Mouse (Mus musculus) cortical plate, adult 2 months (tissue): ENCODE data around the gene Gm42417. TPM values are rescaled to one million over a fixed set of nuclear protein-coding genes. Genes with fewer than 3 reads are reported as not detected.

ENCODE experiments used
- H3K27ac ChIP-seq: fragments of 200-500 bp; 2 replicates; pipeline ENCODE4 v1.5.1; 2012; ENCODE audit warnings: low read length, control low read depth, inconsistent platforms; ENCODE audit not compliant: insufficient read depth
- H3K4me1 ChIP-seq: fragments of 200-500 bp; 2 replicates; pipeline ENCODE4 v1.6.1; 2011; ENCODE audit warnings: low read length; ENCODE audit not compliant: control insufficient read depth, insufficient read depth
- H3K4me3 ChIP-seq: fragments of 200-500 bp; 2 replicates; pipeline ENCODE4 v1.5.1; 2011; ENCODE audit warnings: mild to moderate bottlenecking, low read length, control low read depth; ENCODE audit not compliant: insufficient read depth
- CTCF ChIP-seq: fragments of 200-500 bp; IDR thresholded peaks from 2 replicates; pipeline ENCODE4 v1.5.1; 2011; ENCODE audit warnings: mild to moderate bottlenecking, control low read depth, low read length; ENCODE audit not compliant: insufficient read depth; ENCODE audit errors: extremely low read depth
- POLR2A ChIP-seq: fragments of 200-500 bp; IDR thresholded peaks from 2 replicates; pipeline ENCODE4 v1.6.1; 2011; ENCODE audit warnings: mild to moderate bottlenecking, low read length, control low read depth; ENCODE audit not compliant: insufficient read depth; ENCODE audit errors: extremely low read depth
- polyA plus RNA-seq: library from polyadenylated mRNA; depleted of rRNA; stranded (reverse); fragments of >200 nt; gene quantifications from 2 replicates; pipeline ENCODE4 v1.2.3, GENCODE M21; 2012

Gene Gm42417
- polyA plus RNA-seq, 1 experiment = 0.04 TPM

DNA sequence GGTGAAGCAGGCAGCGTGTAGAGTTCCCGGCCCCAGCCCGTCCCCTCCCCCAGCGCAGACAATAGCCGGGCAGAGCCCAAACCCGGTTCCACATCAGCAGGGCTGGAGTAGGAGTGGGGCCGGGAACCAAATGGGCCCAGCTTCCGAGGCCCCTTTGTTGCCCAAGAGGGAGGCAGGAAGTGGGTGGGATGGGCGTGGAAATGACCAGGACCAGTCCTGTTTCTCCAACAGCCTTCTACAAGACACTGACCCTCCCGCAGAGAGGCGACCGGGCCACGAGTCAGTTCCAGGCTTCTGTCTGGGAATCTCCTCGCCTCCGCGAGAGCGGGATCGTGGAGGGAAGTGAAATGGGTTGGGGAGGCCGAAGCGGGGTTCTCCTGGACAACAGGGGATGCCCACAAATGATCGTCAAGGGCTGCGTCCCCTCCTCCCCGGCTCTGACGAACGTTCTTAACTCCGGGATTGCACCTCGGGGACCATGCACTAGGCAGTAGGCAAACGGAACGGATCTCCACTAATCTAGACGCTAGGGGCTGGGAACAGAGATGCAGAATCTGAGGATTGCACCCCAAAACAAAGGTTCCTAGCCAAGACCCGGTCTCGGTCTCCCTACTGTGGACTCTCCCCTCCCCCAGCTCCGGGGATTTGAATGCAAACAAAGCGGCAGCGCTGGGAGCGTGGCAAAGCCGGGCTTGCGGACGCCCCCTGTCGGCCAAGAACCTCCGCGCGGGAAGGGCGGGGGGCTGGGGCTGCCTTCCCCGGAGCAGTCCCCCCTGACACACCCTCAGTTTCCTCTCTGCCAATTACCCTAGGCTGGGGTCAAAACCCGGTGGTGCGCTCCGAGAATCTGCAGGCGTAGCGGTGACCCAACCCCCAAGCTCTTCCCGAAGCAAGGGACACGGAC, 17.6 kb upstream of the Gm42417 start:
- Histone ChIP-seq H3K27ac (peak overlapping the region; percentile 67), H3K4me1 (peaks cover 4% of the 10 kb centered on the region; the same call in 1 of the 2 replicates), H3K4me3 (peak overlapping the region; percentile 73)
- TF ChIP-seq POLR2A = peak; percentile 76
- peak; percentile 56 for TF ChIP-seq CTCF

DNA sequence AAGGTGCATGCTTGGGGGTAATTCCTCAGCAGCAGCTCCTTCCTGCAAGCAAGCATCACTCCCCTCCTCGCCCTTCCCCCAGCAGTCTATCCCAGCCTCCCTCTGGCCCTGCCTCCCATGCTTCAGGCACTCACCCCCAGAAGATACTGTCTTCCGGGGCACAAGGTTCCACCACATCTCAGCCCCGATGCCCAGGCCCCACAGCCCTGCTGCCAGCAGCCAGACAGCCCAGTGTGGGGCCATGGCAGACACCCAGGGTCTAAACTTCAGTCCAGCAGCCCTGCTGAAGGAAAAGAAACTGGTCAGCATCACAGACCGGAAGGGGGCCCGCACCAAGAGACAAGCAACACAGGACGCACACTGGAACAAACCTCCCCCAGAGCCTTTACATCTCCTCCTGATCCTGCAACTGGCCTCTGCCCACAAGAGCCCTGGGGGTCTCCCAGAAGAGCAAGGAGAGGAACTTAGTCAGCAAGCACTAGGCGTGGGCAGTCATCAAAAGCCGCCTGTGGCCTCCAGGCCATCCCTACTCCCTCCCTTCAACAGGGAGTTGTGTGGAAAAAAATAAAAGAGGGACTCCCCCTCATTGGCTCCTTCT, 16.7 kb upstream of the Gm42417 start:
- H3K4me3 ChIP-seq = peak overlapping the region; percentile 73
- TF ChIP-seq POLR2A (no peak), CTCF (no peak)
- H3K4me1 ChIP-seq = peaks cover 4% of the 10 kb centered on the region; the same call in 1 of the 2 replicates
- peak overlapping the region; percentile 67 for H3K27ac ChIP-seq

DNA sequence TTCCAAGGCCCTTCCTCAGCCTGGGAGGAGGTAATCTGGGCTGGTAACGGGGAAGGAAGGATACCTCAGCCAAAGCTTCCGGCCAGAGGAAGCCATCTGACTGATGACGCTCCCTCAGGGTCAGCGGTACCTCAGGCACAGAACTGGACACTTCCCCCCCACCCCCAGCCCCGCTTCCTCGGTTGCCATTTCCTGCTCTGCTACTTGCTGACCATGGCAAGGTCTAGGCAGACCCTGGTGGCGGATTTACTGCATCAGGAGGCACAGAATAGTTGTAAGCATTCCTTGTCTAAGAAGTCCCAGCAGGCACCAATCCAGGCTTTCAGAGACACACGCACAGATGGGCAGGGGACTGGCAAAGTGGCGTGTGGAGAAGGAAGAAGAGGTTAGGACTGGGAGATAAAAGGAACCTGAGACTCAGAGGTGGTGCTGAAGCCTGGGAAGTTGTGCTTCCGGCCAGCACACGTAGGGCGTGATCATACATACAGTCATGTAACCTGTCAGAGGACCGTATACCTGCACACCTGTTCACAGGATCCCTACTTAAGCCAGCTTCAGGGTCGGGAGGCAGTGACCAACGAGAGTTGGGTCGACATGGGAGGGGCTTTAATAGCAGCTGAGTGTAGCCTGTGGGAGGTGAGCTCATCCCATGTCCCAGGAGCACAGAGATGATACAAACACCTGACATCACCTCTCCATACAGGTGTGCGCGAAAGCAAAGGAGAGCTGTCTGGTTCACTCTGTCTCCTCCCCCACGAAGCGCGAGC, 15.6 kb upstream of the Gm42417 start:
- TF ChIP-seq CTCF (no peak), POLR2A (no peak)
- Histone ChIP-seq H3K4me1 (peaks cover 4% of the 10 kb centered on the region; the same call in 1 of the 2 replicates), H3K4me3 (no peak overlapping the region), H3K27ac (no peak overlapping the region)

DNA sequence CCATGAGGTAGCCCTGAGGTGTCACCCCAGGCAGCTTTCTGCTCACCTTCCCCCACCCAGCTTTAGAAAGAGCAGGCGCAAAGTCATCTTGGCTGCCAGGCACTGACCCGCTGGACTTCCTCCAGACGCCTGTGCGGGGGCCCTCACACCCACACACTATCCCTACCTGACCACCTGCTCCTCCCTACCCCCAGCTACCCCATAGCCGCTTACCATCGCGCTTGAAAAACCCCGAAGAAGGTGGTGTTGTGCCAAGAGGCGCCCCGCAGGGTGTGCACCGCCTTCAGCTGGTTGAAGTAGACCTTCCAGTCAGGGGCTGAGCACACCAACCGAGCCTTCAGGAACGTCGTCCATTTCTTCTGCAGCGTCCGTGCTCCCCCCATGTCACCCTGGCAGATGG, 13.3 kb upstream of the Gm42417 start:
- Histone ChIP-seq H3K4me1 (peaks cover 4% of the 10 kb centered on the region; the same call in 1 of the 2 replicates), H3K4me3 (no peak overlapping the region), H3K27ac (no peak overlapping the region)
- TF ChIP-seq POLR2A = no peak
- no peak for TF ChIP-seq CTCF

DNA sequence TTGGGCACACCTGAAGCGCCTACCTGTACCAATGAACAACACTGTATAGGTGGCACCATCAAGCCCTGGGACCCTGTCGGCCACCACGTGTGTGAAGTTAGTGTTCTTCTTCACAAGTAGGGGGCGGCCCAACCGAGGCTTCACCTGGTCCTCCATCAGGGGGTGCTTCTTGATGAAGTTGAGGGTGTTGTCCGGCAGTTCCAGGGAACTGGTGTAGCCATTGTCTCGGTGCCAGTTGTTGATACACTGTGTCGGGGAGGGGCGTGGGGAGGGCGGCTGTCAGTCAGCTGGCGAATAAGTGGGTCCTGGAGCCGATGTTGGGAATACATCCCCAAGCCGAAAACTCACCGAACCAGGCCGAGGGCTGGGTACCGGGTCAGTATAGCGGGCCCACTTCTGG, 12.7 kb upstream of the Gm42417 start:
- Histone ChIP-seq H3K4me1 (peaks cover 4% of the 10 kb centered on the region; the same call in 1 of the 2 replicates), H3K27ac (no peak overlapping the region), H3K4me3 (no peak overlapping the region)
- no peak for TF ChIP-seq CTCF
- TF ChIP-seq POLR2A = no peak

DNA sequence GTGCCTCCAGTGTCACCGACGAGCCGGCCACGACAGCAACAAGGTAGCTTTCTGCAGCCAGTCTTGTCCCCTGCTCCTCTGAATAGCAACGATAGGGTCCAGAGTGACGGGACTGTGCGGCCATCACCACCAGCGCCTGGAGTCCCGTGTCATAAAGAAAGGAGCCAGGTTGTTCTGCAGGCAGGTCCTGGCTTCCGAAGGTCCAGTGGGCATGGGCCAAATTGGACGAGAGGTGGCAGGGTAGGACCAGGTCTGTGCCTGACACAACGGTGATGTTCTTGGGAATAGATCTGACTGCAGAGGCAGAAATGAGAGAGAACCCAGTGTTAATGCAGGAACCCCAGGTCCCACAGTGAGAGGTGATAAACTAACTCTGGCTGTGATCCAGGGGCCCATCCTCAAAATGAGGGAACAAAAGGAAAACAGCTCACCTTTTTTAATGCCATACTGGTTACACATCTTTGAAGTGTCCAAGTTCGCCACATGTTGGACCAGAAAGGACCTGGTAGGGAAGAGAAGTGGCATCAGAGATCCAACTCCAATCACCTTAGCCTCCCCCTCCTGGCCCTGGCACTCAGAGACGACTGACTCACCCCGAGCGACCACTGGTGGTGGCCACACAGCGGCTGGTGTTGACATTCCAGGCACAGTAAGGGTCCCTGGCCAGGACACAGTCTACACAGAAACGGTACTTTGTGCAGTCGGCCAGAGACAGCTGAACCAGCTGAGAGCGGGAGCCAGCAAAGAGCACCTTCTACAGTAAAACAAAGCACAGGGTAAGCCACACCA, 11.0 kb upstream of the Gm42417 start:
- TF ChIP-seq CTCF = no peak
- no peak for TF ChIP-seq POLR2A
- H3K4me1 ChIP-seq = peaks cover 4% of the 10 kb centered on the region; the same call in 1 of the 2 replicates
- H3K4me3 ChIP-seq = no peak overlapping the region
- no peak overlapping the region for H3K27ac ChIP-seq

DNA sequence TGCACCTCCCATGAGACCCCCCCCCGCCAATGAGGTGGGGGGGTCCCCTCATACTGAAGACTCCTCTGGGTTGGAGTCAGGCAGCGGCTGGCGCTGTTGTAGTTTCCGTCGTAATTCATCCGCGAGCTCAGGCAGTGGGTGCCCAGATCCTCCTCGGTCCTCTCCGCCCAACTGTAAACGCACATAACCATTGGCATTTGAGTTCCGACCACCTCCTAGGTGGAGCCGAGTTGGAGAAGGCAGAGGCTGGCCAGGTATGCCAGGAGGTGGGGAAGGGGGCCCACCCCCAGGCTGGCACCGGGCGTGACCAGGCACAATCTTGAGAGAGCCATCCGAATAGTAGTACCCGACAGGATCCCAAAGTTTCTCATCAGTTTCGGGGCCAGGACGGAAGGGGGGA, 10.3 kb upstream of the Gm42417 start:
- H3K27ac ChIP-seq = no peak overlapping the region
- no peak for TF ChIP-seq POLR2A
- TF ChIP-seq CTCF = no peak
- no peak overlapping the region for H3K4me3 ChIP-seq
- H3K4me1 ChIP-seq = no peaks in the 10 kb centered on the region

DNA sequence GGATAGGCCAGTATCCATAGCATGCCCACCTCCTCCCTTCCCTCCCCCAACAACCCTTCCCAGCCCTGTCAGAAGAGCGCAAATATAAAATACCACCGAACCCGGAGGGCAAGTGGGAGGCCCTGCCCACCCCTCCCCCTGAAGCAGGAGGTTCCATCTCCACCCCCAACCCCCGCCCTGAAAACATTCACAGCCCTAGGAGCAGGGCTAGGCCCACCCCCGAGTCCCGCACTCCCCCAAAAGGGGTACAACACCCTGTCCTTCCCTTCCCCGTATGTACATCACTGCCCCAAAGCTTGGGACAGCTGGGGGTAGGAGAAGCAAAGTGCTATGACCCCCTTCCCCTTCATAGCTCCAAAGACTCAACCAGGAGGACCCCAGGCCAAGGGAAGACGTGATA, 9.5 kb upstream of the Gm42417 start:
- Histone ChIP-seq H3K27ac (no peak overlapping the region), H3K4me1 (no peaks in the 10 kb centered on the region), H3K4me3 (no peak overlapping the region)
- TF ChIP-seq POLR2A = no peak
- TF ChIP-seq CTCF = no peak

DNA sequence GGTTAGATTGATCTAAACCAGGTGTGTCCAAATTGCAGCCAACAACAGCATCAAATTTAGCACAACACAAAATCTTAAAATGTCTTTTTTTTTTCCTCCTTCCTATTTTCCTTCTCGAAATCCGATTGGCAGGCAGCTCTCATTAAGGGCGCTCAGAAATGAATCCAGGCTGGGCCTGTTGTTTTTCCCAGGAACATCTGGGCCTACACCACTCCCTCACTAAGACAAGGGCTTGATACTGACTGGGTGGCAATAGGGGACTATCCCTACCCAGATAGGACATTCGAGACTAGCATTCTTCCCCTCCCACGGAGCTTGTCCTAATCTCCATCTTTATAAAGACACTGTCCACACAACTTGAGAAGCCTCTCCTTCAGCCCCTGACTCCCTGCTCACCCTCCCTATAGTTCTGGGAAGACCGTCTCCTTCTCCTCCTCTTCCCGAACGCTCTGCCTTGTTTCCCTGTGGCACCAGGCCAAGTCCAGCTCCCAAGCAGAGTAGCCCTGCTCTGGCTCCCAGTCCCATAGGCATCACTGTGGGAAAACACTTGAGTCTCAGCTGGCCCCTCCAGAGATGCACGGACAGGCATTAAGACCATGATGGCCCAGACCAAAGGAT, 8.9 kb upstream of the Gm42417 start:
- no peak for TF ChIP-seq POLR2A
- TF ChIP-seq CTCF = no peak
- Histone ChIP-seq H3K4me1 (no peaks in the 10 kb centered on the region), H3K27ac (no peak overlapping the region), H3K4me3 (no peak overlapping the region)
